Mouse (Mus musculus) liver, embryonic 14.5 days (tissue): ENCODE measurements around the gene Cdk11b.
"Not testable (repeated sequence)": the region's sequence is repeated elsewhere in the genome, so short reads cannot be mapped to it uniquely, and the experiment has no call there.

Experiments
- CTCF ChIP-seq: IDR thresholded peaks from 2 replicates; pipeline ENCODE4 v1.5.1; 2016; ENCODE audit warnings: antibody characterized with exemption, low read depth, control low read depth
- EP300 ChIP-seq: IDR thresholded peaks from 2 replicates; pipeline ENCODE4 v1.6.1; 2016; ENCODE audit warnings: antibody characterized with exemption, low read depth

- TF ChIP-seq CTCF, EP300: not testable (repeated sequence)
Observed at GRCm38 (mm10) chr4:155687764-155688163, 63.1 kb downstream of the Cdk11b start.
